Mouse (Mus musculus) fat pad, adult 2 months (tissue): ENCODE data around the gene Gdpd5.

Experiments used
- DNase-seq: peaks from one replicate; pipeline ENCODE4 v3.0.0-alpha.2; 2011; ENCODE audit warnings: low read depth, low spot score; ENCODE audit errors: extremely low read depth

Gene Gdpd5

GRCm38 (mm10) chr7:99436530-99436929, 55.3 kb downstream of the Gdpd5 start:
- no peak for DNase-seq

GRCm38 (mm10) chr7:99438881-99439280, 57.7 kb downstream of the Gdpd5 start:
- no peak for DNase-seq

- no peak for DNase-seq
These were observed 60.4 kb downstream of the Gdpd5 start for GRCm38 (mm10) chr7:99441534-99442072.

- no peak for DNase-seq
These were observed 62.0 kb downstream of the Gdpd5 start for GRCm38 (mm10) chr7:99443164-99443563.

- DNase-seq: no peak
These were observed 62.8 kb downstream of the Gdpd5 start for GRCm38 (mm10) chr7:99444012-99444411.

GRCm38 (mm10) chr7:99445833-99446232, 64.6 kb downstream of the Gdpd5 start:
- no peak for DNase-seq

- DNase-seq: no peak
These were observed 66.1 kb downstream of the Gdpd5 start for GRCm38 (mm10) chr7:99447323-99447722.

GRCm38 (mm10) chr7:99448619-99449018, 67.4 kb downstream of the Gdpd5 start:
- no peak for DNase-seq

- no peak for DNase-seq
These were observed 67.8 kb downstream of the Gdpd5 start for GRCm38 (mm10) chr7:99449063-99449462.

- no peak for DNase-seq
These were observed 68.5 kb downstream of the Gdpd5 start for GRCm38 (mm10) chr7:99449751-99450150.

- DNase-seq: no peak
These were observed 69.5 kb downstream of the Gdpd5 start for GRCm38 (mm10) chr7:99450703-99451102.

GRCm38 (mm10) chr7:99452859-99453258, 71.6 kb downstream of the Gdpd5 start:
- DNase-seq: no peak

GRCm38 (mm10) chr7:99454044-99454443, 72.8 kb downstream of the Gdpd5 start:
- DNase-seq: no peak

- no peak for DNase-seq
These were observed 77.6 kb downstream of the Gdpd5 start for GRCm38 (mm10) chr7:99458849-99459248.

GRCm38 (mm10) chr7:99459888-99460652, 78.9 kb downstream of the Gdpd5 start:
- no peak for DNase-seq

- DNase-seq: no peak
These were observed 81.9 kb downstream of the Gdpd5 start for GRCm38 (mm10) chr7:99463120-99463519.

GRCm38 (mm10) chr7:99465811-99466210, 84.6 kb downstream of the Gdpd5 start, which contains the start of gene Klhl35:
Klhl35 (plus strand) TSS chr7:99466004.
- no peak for DNase-seq

- no peak for DNase-seq
These were observed 86.7 kb downstream of the Gdpd5 start for GRCm38 (mm10) chr7:99467916-99468282.

- DNase-seq: no peak
These were observed 87.3 kb downstream of the Gdpd5 start for GRCm38 (mm10) chr7:99468283-99469132.

GRCm38 (mm10) chr7:99469680-99470405, 88.6 kb downstream of the Gdpd5 start:
- no peak for DNase-seq

- no peak for DNase-seq
These were observed 90.4 kb downstream of the Gdpd5 start for GRCm38 (mm10) chr7:99471578-99471977.
